Mouse (Mus musculus): ENCODE data around the gene Gmpr2.

GRCm38 (mm10) chr14:55651528-55651927 lies 20.2 kb upstream of the Gmpr2 start:
- TF ChIP-seq POLR2AphosphoS5 (IDR thresholded peaks at IDR 0.05; ENCODE audit: insufficient replicate concordance, low read depth, low read length) (no peak), CTCF (IDR thresholded peaks at IDR 0.05; ENCODE audit: low read depth, low read length) (no peak), GATA1 (IDR thresholded peaks at IDR 0.05; ENCODE audit: borderline replicate concordance, low read length) (no peak), TAL1 (conservative IDR thresholded peaks at IDR 0.05; ENCODE audit: low read depth, low read length) (no peak), GATA2 (IDR thresholded peaks at IDR 0.05; ENCODE audit: borderline replicate concordance, low read depth, low read length) (no peak)

Data from G1E (cell line).